Mouse (Mus musculus) megakaryocyte, embryonic 14.5 days (primary cell): ENCODE measurements around the gene Abi3bp.

Experiments used
- FLI1 ChIP-seq: IDR thresholded peaks from 2 replicates; pipeline ENCODE4 v1.6.1; 2012; ENCODE audit warnings: low read length, inconsistent platforms, mixed read lengths
- GATA1 ChIP-seq: IDR thresholded peaks from 3 replicates; pipeline ENCODE4 v1.6.1; 2012; ENCODE audit warnings: mixed read lengths, low read length, inconsistent platforms, borderline replicate concordance

DNA sequence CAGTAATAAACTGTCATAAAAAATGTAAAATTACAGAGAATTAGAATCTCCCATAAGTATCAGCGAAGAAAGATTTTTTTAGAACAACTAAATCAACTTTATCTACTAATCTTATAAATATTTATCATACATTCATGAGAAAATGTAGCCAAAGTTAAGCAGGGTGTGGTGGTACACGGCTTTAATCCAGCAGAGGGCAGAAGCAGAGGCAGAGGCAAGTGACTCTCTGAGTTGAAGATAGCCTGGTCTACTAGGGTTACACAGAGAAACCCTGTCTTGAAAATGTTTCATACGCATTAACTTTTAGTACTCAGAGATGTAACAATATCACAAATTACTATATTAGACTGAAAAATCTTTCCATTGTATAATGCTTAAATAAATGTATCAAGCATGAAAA is 228.1 kb downstream of the Abi3bp start:
- TF ChIP-seq FLI1 (no peak), GATA1 (no peak)
